11 mouse cellular contexts compared by ENCODE assay signal in genomic region chr13:48970566-48970965, GRCm38 (mm10). TPM values are rescaled to one million over a fixed set of nuclear protein-coding genes. Genes with fewer than 3 reads are reported as not detected.
A peak's percentile ranks its signal among the peaks of the same experiment; 100 is the strongest.
DNase-seq lines count a peak whose midpoint lies in the region; ATAC-seq and TF ChIP-seq lines count a peak whose summit lies in the region.
"Had no signal": no experiment of that assay in that cellular context is flagged by ENCODE, and none has a peak within 500 bp of the region (broad histone marks: within the 10 kb centered on the region; RNA-seq: fewer than 3 reads in every experiment).

No protein-coding gene starts in this region.

- peaks cover 52% of the 10 kb centered on the region for H3K4me1 ChIP-seq in kidney, embryonic 15.5 days
- peaks cover 12 to 17% of the 10 kb centered on the region in 2 experiments; a peak in 3 of 4 replicates for H3K4me1 ChIP-seq in ES-E14 (ENCODE audit: control insufficient read depth in 2 of 2, insufficient read depth in 2 of 2, low read length in 2 of 2, poor library complexity in 1 of 2)
- peaks cover 26% of the 10 kb centered on the region for H3K4me1 ChIP-seq in embryonic facial prominence, embryonic 13.5 days
- H3K4me1 ChIP-seq in liver, embryonic 13.5 days (replicated peaks) = peaks cover 45% of the 10 kb centered on the region

- peak overlapping the region; percentile 84 for H3K27ac ChIP-seq in kidney, embryonic 15.5 days
- H3K27ac ChIP-seq in ES-E14 (ENCODE audit: insufficient read depth, low read depth, low read length, poor library complexity, severe bottlenecking) = peak overlapping the region; percentile 76
- no peak overlapping the region for H3K27ac ChIP-seq in embryonic facial prominence, embryonic 13.5 days
- peak overlapping the region; percentile 34; the same call in 1 of the 2 replicates for H3K27ac ChIP-seq in liver, embryonic 13.5 days

- 0 out of 2 replicates have a peak, but pooled peaks cover 8% of the 10 kb centered on the region for H3K36me3 ChIP-seq in kidney, embryonic 15.5 days
- H3K36me3 ChIP-seq in ES-E14 (ENCODE audit: control insufficient read depth, insufficient read depth, low read length, poor library complexity, severe bottlenecking) = no peaks in the 10 kb centered on the region; the same call in 1 of the 2 replicates
- H3K36me3 ChIP-seq in embryonic facial prominence, embryonic 13.5 days = peaks cover 8% of the 10 kb centered on the region; the same call in 1 of the 2 replicates
- H3K36me3 ChIP-seq in liver, embryonic 13.5 days = peaks cover 4% of the 10 kb centered on the region; the same call in 1 of the 2 replicates

- intact Hi-C loops in left cerebral cortex, postnatal 14 days (cut with DNase I) = no loop called here

- WGBS in kidney, embryonic 15.5 days = 77% methylated on average over 13 of the region's 13 CpGs
- WGBS in embryonic facial prominence, embryonic 13.5 days = 76% methylated on average over 13 of the region's 13 CpGs
- WGBS in liver, embryonic 13.5 days (ENCODE audit: insufficient replicate concordance) = 75% methylated on average over 13 of the region's 13 CpGs

- H3K4me3 ChIP-seq in kidney, embryonic 15.5 days (replicated peaks) = no peak overlapping the region
- H3K4me3 ChIP-seq in ES-E14 (ENCODE audit: insufficient read depth in 1 of 2, low read depth in 1 of 2, low read length in 2 of 2, poor library complexity in 1 of 2, severe bottlenecking in 1 of 2) = peak overlapping the region; percentile 13 to 45
- no peak overlapping the region for H3K4me3 ChIP-seq in embryonic facial prominence, embryonic 13.5 days
- H3K4me3 ChIP-seq in liver, embryonic 13.5 days (replicated peaks) = no peak overlapping the region

- in situ Hi-C loops in ES-E14 (cut with MboI; ENCODE audit: low sequenced_read_pairs in 2 of 2, unreplicated experiment in 2 of 2) = no loop called here

- H3K9me3 ChIP-seq in kidney, embryonic 15.5 days (replicated peaks) = no peaks in the 10 kb centered on the region
- no peaks in the 10 kb centered on the region for H3K9me3 ChIP-seq in ES-E14 (ENCODE audit: control insufficient read depth, insufficient read depth, low read depth, low read length)
- H3K9me3 ChIP-seq in embryonic facial prominence, embryonic 13.5 days = no peaks in the 10 kb centered on the region
- H3K9me3 ChIP-seq in liver, embryonic 13.5 days (replicated peaks) = no peaks in the 10 kb centered on the region

- no peak for DNase-seq in kidney, postnatal 36 days
- peak; percentile 58 for DNase-seq in ES-E14 (ENCODE audit: low read depth, low spot score)
- DNase-seq in liver, embryonic 13.5 days = no peak
- no peak for DNase-seq in spleen, postnatal 10 days (ENCODE audit: low spot score in 2 of 2)
- DNase-seq in left cerebral cortex, postnatal 14 days (ENCODE audit: low spot score in 2 of 2) = no peak
- no peak for DNase-seq in right cerebral cortex, postnatal 10 days (ENCODE audit: low spot score in 2 of 2)

- H3K27me3 ChIP-seq in kidney, embryonic 15.5 days = no peaks in the 10 kb centered on the region
- H3K27me3 ChIP-seq in embryonic facial prominence, embryonic 13.5 days = no peaks in the 10 kb centered on the region
- no peaks in the 10 kb centered on the region for H3K27me3 ChIP-seq in liver, embryonic 13.5 days
- H3K27me3 ChIP-seq: CH12.LX had no signal

- H3K9ac ChIP-seq in kidney, embryonic 15.5 days = no peak overlapping the region; the same call in 1 of the 2 replicates
- H3K9ac ChIP-seq in ES-E14 (ENCODE audit: insufficient read depth, low read depth, low read length, poor library complexity, severe bottlenecking) = peak overlapping the region; percentile 50; the same call in 1 of the 2 replicates
- no peak overlapping the region for H3K9ac ChIP-seq in embryonic facial prominence, embryonic 13.5 days
- peak overlapping the region; percentile 41; the same call in 1 of the 2 replicates for H3K9ac ChIP-seq in liver, embryonic 13.5 days

- H3K4me2 ChIP-seq in kidney, embryonic 15.5 days = no peak overlapping the region
- H3K4me2 ChIP-seq in embryonic facial prominence, embryonic 13.5 days = peak overlapping the region; percentile 5; the same call in 1 of the 2 replicates
- peak overlapping the region; percentile 39 for H3K4me2 ChIP-seq in liver, embryonic 13.5 days
- H3K4me2 ChIP-seq: heart, embryonic 11.5 days had no signal

- no peak for ATAC-seq in kidney, embryonic 15.5 days (replicated peaks; ENCODE audit: low FRiP score)
- no peak for ATAC-seq in embryonic facial prominence, embryonic 13.5 days (ENCODE audit: insufficient number of reproducible peaks, insufficient read depth, low FRiP score, low TSS enrichment, low read depth)
- ATAC-seq in liver, embryonic 13.5 days (ENCODE audit: low read depth) = no peak
- ATAC-seq: hindbrain, embryonic 16.5 days had no signal

TF ChIP-seq in ES-E14, 5 proteins besides CTCF, POLR2A, EP300 and RAD21:
- TF ChIP-seq CHD2 (IDR thresholded peaks at IDR 0.05; ENCODE audit: low read depth, low read length) (no peak; the same call in 1 of the 2 replicates), ZC3H11A (IDR thresholded peaks at IDR 0.05; ENCODE audit: borderline replicate concordance, low read depth, low read length) (no peak), MAFK (IDR thresholded peaks at IDR 0.05; ENCODE audit: insufficient read depth, low read depth, low read length) (no peak), HCFC1 (IDR thresholded peaks at IDR 0.05; ENCODE audit: borderline replicate concordance, insufficient read depth, low read length) (no peak), ZNF384 (IDR thresholded peaks at IDR 0.05; ENCODE audit: low read depth, low read length) (no peak)

RNA-seq across cellular contexts. Expression of gene Fam120a, which starts 2.7 kb away (rescaled TPM):
- 24.4 and 25.5 TPM in 2 replicates for polyA plus RNA-seq in kidney, embryonic 15.5 days (2015; fragmentation: Nextera tagmentation; extraction: Ambion mirVana)
- 111 and 135 TPM in 2 replicates for total RNA-seq in ES-E14 (2012; rRNA removed)
- polyA plus RNA-seq in embryonic facial prominence, embryonic 13.5 days (2015; fragmentation: Nextera tagmentation; extraction: Ambion mirVana) = 24.8 and 25.1 TPM in 2 replicates
- 16.6 and 17.8 TPM in 2 replicates for polyA plus RNA-seq in liver, embryonic 13.5 days (2015; fragmentation: Nextera tagmentation; extraction: Ambion mirVana)
- total RNA-seq in left cerebral cortex, postnatal 14 days (2021) = 100 to 1,000 TPM; 127 to 130 TPM

Comparison
In these comparisons a context has a peak if more than half of its experiments do, and no peak if none do; other contexts are left out.
1. H3K4me3 ChIP-seq: peak in ES-E14 (2 of 2); none in kidney, embryonic 15.5 days (single experiment), embryonic facial prominence, embryonic 13.5 days (single experiment) and liver, embryonic 13.5 days (single experiment).
2. H3K9ac ChIP-seq: peak in ES-E14 (single experiment) and liver, embryonic 13.5 days (single experiment); none in kidney, embryonic 15.5 days (single experiment) and embryonic facial prominence, embryonic 13.5 days (single experiment).